Mouse (Mus musculus): ENCODE results near the gene Vps37c.

DNA sequence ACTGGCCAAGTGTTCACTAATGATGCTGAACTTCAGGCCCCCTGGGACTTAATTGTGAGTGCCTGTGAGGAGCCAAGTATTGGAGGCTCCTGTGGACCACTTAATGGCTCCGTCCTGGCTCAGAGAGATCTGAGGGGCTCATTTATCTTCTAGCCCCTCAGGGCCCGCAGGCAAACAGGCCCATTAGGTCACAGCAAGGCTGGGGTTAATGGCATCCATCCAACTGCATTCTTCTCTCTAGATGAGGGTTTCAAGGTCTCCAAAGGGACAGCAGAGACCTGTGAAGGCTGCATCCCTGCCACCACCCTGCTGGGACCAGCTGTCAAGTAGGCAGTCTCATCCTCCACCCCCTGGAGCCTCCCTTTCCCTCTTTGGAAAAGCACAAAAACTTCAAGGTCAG, 31.2 kb downstream of the Vps37c start:
- TF ChIP-seq CTCF (conservative IDR thresholded peaks at IDR 0.05; ENCODE audit: low read length) = no peak
- no peak for TF ChIP-seq POU5F1 (IDR thresholded peaks at IDR 0.05; ENCODE audit: borderline replicate concordance, low read length)
